Mouse (Mus musculus) limb, embryonic 11.5 days (tissue): Measurements from ENCODE around the gene Nrg4. TPM values are rescaled to one million over a fixed set of nuclear protein-coding genes. Genes with fewer than 3 reads are reported as not detected.

Source experiments
- ATAC-seq: fragments of 200-750 bp; cut with Nextera tagmentation; 2 replicates; pipeline ENCODE4 v1.8.0; 2017; ENCODE audit warnings: low read depth; ENCODE audit not compliant: insufficient number of reproducible peaks, low FRiP score, low TSS enrichment
- DNase-seq: peaks from one replicate; pipeline ENCODE4 v3.0.0-alpha.2; 2015; ENCODE audit warnings: low spot score
- H3K27ac ChIP-seq: fragments of 300-500 bp; sonication (generic); replicated peaks from 2 replicates; pipeline ENCODE4 v1.5.1; 2014; ENCODE audit warnings: low read depth, mild to moderate bottlenecking, low read length
- H3K27me3 ChIP-seq: fragments of 300-500 bp; sonication (generic); 2 replicates; pipeline ENCODE4 v1.6.1; 2014; ENCODE audit warnings: mild to moderate bottlenecking, low read length, mixed read lengths; ENCODE audit not compliant: control insufficient read depth, insufficient read depth
- H3K36me3 ChIP-seq: fragments of 300-500 bp; sonication (generic); 2 replicates; pipeline ENCODE4 v1.6.1; 2014; ENCODE audit warnings: mild to moderate bottlenecking, low read length, moderate library complexity, mixed read lengths; ENCODE audit not compliant: control insufficient read depth, insufficient read depth
- H3K4me1 ChIP-seq: fragments of 300-500 bp; sonication (generic); 2 replicates; pipeline ENCODE4 v1.6.1; 2014; ENCODE audit warnings: low read length, mixed read lengths; ENCODE audit not compliant: control insufficient read depth, insufficient read depth
- H3K4me2 ChIP-seq: fragments of 300-500 bp; sonication (generic); 2 replicates; pipeline ENCODE4 v1.6.1; 2014; ENCODE audit warnings: low read depth, mild to moderate bottlenecking, moderate library complexity; ENCODE audit not compliant: severe bottlenecking
- H3K4me3 ChIP-seq: fragments of 300-500 bp; sonication (generic); 2 replicates; pipeline ENCODE4 v1.5.1; 2014; ENCODE audit warnings: low read depth, low read length
- H3K9ac ChIP-seq: fragments of 300-500 bp; sonication (generic); 2 replicates; pipeline ENCODE4 v1.6.1; 2014; ENCODE audit warnings: mild to moderate bottlenecking, low read length
- H3K9me3 ChIP-seq: fragments of 300-500 bp; sonication (generic); 2 replicates; pipeline ENCODE4 v1.6.1; 2016; ENCODE audit warnings: low read length; ENCODE audit not compliant: control insufficient read depth
- WGBS: fragments of 180-500 bp; shearing (Covaris S2); extraction: QIAGEN DNeasy Blood & Tissue Kit; methylation state at CpG from one replicate; pipeline ENCODE4 v1.1.7; 2014; 5-methylcytosine and 5-hydroxymethylcytosine counted together
- polyA plus RNA-seq: library from polyadenylated mRNA; unstranded; fragments of >200 nt; fragmentation: Nextera tagmentation; extraction: Ambion mirVana; gene quantifications from 2 replicates; pipeline ENCODE4 v1.2.1, GENCODE M21; 2014

Nrg4 gene
- polyA plus RNA-seq, 1 experiment from 2014 or later, result 1.5 TPM

DNA sequence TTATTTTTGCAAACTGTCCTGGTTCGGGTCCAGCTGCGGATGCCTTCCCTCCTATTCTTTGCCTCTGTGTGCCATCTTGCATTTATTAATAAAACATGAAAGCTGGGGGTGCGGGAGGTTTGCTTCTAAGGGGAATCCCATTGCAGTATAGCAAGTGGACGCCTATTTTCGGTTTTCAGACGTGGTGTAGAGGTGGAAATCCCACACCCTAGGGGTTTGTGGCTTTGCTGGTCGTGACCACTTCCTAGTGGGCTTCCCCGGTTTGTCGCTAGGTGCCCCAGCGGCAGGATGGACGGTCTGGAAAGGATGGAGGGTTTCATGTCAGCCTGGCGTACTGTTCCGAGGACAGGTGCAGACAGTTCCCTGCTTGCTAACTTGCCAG lies 581 bp upstream of the Nrg4 start:
- WGBS, result under 1% methylated on average over 13 of the region's 13 CpGs
- peak overlapping the region; percentile 83 for H3K4me2 ChIP-seq
- H3K4me3 ChIP-seq, result peak overlapping the region; percentile 46
- H3K27me3 ChIP-seq, result peaks cover 18% of the 10 kb centered on the region
- DNase-seq, result peak; percentile 51
- no peak; the same call in 1 of the 2 replicates for ATAC-seq
- peak overlapping the region; percentile 62; the same call in 1 of the 2 replicates for H3K9ac ChIP-seq
- H3K36me3 ChIP-seq, result no peaks in the 10 kb centered on the region
- H3K4me1 ChIP-seq, result no peaks in the 10 kb centered on the region
- H3K9me3 ChIP-seq, result no peaks in the 10 kb centered on the region
- H3K27ac ChIP-seq, result no peak overlapping the region

DNA sequence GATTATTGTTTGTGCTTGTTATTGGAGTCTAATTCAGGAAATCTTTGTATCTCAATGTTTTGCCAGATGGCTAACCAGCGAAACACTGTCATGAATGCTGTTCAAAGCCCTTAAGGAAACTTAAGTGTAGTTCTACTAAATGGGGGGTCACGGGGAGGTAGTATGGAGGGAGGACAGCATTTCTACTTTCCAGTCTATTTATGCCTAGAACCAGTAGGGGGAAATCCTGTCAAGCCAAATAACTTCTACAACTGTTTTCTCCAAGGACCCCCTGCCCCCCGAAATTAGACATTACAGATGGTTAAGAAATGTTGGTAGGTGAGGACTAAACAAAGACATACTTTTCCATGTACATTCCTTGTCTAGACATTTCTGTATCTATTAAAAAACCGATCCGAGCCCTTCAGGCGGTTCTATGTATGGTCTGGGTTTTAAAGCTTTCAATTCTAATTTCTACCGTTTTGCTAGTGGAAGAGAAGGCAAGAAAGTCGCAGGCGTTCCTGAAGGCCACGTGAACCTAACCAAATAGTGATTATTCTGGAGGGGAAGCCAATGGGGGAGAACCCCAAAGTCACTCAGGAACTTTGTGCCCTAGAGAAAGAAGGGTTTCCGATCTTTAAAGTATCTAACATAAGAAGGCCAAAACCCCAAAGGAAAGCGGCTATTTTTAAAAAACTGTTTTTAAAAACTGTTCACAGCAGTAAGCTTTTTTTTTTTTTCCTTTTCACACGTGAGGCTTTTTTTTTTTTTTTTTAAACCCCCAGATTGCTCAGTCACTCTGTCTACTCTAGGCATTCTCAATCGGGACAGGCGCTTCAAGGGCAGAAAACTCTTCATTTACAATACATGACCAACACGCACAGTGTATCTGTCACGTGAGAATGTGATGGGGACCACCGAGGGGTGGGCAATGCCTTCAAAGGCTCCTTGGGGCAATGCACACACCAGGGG lies 805 bp downstream of the Nrg4 start:
- H3K4me1 ChIP-seq, result no peaks in the 10 kb centered on the region
- H3K27ac ChIP-seq, result no peak overlapping the region
- 16% methylated on average over 18 of the region's 18 CpGs for WGBS
- no peaks in the 10 kb centered on the region for H3K36me3 ChIP-seq
- peak overlapping the region; percentile 62 for H3K9ac ChIP-seq
- peaks cover 18% of the 10 kb centered on the region for H3K27me3 ChIP-seq
- DNase-seq, result peak; percentile 23
- ATAC-seq, result no peak
- peak overlapping the region; percentile 83 for H3K4me2 ChIP-seq
- peak overlapping the region; percentile 46 for H3K4me3 ChIP-seq
- H3K9me3 ChIP-seq, result no peaks in the 10 kb centered on the region

DNA sequence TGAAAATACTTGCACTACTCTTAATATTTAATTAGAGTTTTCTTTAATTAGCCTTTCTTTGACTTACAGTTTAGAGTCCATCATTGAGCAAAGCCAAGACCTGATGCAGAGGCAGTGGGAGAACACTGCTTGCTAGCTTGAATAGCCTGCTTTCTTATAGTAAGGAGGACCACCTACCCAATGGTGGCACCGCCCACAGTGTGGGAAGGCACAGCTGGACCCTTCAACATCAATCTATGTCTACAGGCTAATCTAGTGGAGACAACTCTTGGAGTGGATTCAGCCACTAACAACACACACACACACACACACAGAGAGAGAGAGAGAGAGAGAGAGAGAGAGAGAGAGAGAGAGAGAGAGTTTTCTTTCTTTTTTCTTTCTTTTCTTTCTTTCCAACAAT lies 1.6 kb downstream of the Nrg4 start:
- no peak overlapping the region for H3K27ac ChIP-seq
- ATAC-seq, result no peak

DNA sequence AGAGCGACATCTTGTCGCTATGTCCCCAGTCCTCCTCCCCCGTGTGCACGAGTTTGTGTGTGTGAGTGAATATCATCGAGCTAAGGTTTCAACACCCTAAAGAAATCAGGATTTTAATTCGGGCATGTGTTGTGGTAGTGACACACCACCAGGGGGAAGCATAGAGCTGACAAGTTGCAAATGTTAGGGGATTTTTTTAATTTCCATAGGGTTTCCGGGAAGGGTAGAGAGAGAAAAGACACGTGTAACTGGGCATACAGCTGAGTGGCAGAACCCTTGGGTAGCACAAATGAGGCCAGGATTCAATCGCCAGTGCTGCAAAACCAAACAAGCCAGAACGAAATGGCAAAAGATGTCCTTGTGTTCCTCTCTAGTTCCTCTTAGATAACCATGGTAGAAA lies 2.1 kb downstream of the Nrg4 start:
- Histone ChIP-seq H3K4me3 (no peak overlapping the region), H3K4me1 (no peaks in the 10 kb centered on the region), H3K27ac (no peak overlapping the region), H3K36me3 (no peaks in the 10 kb centered on the region), H3K4me2 (no peak overlapping the region), H3K9me3 (no peaks in the 10 kb centered on the region), H3K27me3 (peaks cover 18% of the 10 kb centered on the region), H3K9ac (no peak overlapping the region)
- no peak for ATAC-seq
- 55% methylated on average over 10 of the region's 10 CpGs for WGBS
- DNase-seq, result no peak

More for the DNA sequence above, 1.6 kb downstream of the Nrg4 start:
- 40% methylated on average over 1 of the region's 1 CpGs for WGBS
- Histone ChIP-seq H3K9me3 (no peaks in the 10 kb centered on the region), H3K9ac (no peak overlapping the region), H3K27me3 (peaks cover 18% of the 10 kb centered on the region), H3K4me2 (no peak overlapping the region), H3K4me3 (no peak overlapping the region), H3K36me3 (no peaks in the 10 kb centered on the region), H3K4me1 (no peaks in the 10 kb centered on the region)
- DNase-seq, result no peak

DNA sequence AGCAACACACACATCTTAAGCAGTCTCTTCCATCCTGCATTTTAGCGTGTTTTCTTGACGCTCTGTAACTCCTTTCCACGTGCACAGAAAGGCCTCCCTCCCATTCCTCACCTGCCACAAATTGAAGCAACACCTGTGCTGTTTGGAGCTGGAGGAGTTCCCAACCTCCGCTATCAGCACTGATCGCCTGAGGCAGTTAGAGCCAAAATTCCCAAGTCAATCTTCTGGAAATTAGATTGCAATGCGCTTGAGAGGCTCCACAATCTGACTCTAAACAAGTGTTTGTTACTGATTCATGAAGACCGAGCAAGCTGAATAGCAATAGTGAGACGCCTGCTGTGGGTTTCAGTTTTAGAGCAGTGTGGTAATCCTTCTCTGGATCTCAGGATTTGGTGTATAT lies 2.6 kb downstream of the Nrg4 start:
- Histone ChIP-seq H3K4me2 (no peak overlapping the region), H3K4me1 (no peaks in the 10 kb centered on the region), H3K27ac (no peak overlapping the region), H3K27me3 (peaks cover 15% of the 10 kb centered on the region), H3K9ac (no peak overlapping the region), H3K36me3 (no peaks in the 10 kb centered on the region), H3K4me3 (no peak overlapping the region), H3K9me3 (no peaks in the 10 kb centered on the region)
- ATAC-seq (no peak), DNase-seq (no peak)
- 61% methylated on average over 8 of the region's 8 CpGs for WGBS

DNA sequence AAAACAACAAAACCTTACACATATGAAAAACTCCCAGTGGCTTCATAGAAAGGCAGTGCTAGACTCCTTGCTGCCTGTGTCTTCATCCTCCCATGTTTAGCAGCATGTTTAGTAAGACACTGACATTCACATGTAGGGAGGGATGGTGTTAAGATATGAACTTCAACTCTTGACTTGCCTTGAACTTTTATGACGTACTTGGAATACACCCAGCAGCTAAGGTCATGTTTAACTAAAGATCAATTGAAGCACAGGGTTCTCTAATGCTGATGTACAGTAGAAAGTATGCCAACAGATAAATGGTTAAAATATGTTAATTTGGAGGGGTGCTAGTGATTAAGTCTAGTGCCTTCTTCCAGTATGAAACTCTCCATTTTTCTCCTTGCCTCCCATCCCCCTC lies 4.0 kb downstream of the Nrg4 start:
- H3K9ac ChIP-seq, result no peak overlapping the region
- no peak for DNase-seq
- no peaks in the 10 kb centered on the region for H3K9me3 ChIP-seq

DNA sequence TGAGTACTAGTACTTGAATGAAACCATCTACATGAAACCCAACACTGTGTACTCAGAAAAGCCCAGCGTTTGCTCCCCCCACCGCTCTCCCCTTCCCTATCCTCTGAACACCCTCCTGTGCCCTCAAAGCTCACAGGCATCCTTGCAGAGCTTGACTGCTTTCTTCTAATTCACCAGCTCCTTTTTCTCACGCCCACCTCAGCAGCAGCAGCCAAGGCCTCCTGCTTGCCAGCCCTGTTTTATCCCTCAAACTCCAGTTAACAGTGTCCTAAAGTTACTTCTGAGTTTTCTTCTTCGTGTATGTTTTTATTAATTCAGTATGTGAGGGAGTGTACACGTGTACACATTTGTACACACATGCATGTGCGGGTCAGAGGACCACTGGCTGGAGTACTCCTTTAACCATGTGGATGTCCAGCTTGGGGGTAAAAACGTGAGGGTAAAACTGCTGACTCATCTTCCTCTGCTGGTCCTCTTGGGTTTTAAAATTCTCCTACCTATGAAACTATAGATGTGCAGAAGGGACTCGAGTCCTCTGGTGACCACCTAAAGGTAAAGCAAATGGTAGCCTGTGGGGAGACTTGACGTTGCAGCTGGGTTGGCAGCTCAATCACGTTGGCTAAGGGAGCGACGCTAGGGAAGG lies 12.9 kb downstream of the Nrg4 start:
- ATAC-seq, result no peak

More for the DNA sequence above, 4.0 kb downstream of the Nrg4 start:
- Histone ChIP-seq H3K27ac (no peak overlapping the region), H3K27me3 (peaks cover 7% of the 10 kb centered on the region; the same call in 1 of the 2 replicates), H3K4me2 (no peak overlapping the region), H3K4me1 (no peaks in the 10 kb centered on the region), H3K36me3 (no peaks in the 10 kb centered on the region), H3K4me3 (no peak overlapping the region)
- ATAC-seq, result no peak
- 79% methylated on average over 1 of the region's 1 CpGs for WGBS

DNA sequence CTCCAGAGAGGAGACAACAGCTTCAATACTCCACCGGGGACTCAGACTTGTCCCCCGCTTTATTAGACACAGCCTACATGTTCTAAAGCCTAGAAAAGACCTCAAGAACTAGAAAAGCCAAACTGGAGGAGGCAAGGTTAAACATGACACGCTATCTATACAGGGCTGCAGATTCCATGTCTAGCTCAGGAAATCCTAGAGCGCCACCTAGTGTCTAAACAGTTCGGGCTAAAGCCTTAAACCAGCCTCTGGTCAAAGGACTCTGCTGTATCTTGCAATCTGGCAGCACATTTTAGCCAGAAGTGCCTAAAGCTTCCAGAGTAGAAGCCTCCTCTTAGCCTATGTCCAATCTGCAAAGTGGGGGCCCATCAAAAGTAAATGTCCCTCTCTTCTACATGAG lies 15.1 kb downstream of the Nrg4 start:
- WGBS, result 10% methylated on average over 5 of the region's 5 CpGs
- ATAC-seq (no peak), DNase-seq (peak; percentile 83)
- H3K9me3 ChIP-seq, result no peaks in the 10 kb centered on the region
- H3K4me1 ChIP-seq, result no peaks in the 10 kb centered on the region
- H3K4me2 ChIP-seq, result no peak overlapping the region
- H3K27me3 ChIP-seq, result no peaks in the 10 kb centered on the region
- H3K36me3 ChIP-seq, result no peaks in the 10 kb centered on the region
- H3K9ac ChIP-seq, result no peak overlapping the region
- no peak overlapping the region for H3K4me3 ChIP-seq
- H3K27ac ChIP-seq, result no peak overlapping the region

More for the DNA sequence above, 12.9 kb downstream of the Nrg4 start:
- Histone ChIP-seq H3K9me3 (no peaks in the 10 kb centered on the region), H3K27me3 (no peaks in the 10 kb centered on the region), H3K4me2 (no peak overlapping the region), H3K36me3 (no peaks in the 10 kb centered on the region), H3K4me3 (no peak overlapping the region), H3K4me1 (no peaks in the 10 kb centered on the region), H3K9ac (no peak overlapping the region), H3K27ac (no peak overlapping the region)
- WGBS, result 65% methylated on average over 12 of the region's 12 CpGs
- no peak for DNase-seq
